Mouse (Mus musculus): ENCODE results near the gene Mecr. TPM values are rescaled to one million over a fixed set of nuclear protein-coding genes. Genes with fewer than 3 reads are reported as not detected.
A peak's percentile ranks its signal among the peaks of the same experiment; 100 is the strongest.

The Mecr gene
- polyA plus RNA-seq, 1 experiment from 2014 or later = 43.3 TPM

GRCm38 (mm10) chr4:131826905-131827304 is 16.4 kb upstream of the Mecr start:
- H3K9ac ChIP-seq (ENCODE audit: low read length) = no peak overlapping the region
- 3% methylated on average over 6 of the region's 6 CpGs for WGBS

GRCm38 (mm10) chr4:131829123-131829522 is 14.1 kb upstream of the Mecr start:
- Histone ChIP-seq H3K4me2 (ENCODE audit: low read depth, severe bottlenecking) (no peak overlapping the region), H3K9me3 (ENCODE audit: control insufficient read depth, low read length) (no peaks in the 10 kb centered on the region), H3K27ac (replicated peaks; ENCODE audit: low read depth, low read length) (no peak overlapping the region), H3K27me3 (ENCODE audit: control insufficient read depth, insufficient read depth, low read length) (no peaks in the 10 kb centered on the region), H3K36me3 (ENCODE audit: control insufficient read depth, insufficient read depth, low read length) (no peaks in the 10 kb centered on the region), H3K4me3 (ENCODE audit: low read depth, low read length) (no peak overlapping the region), H3K9ac (ENCODE audit: low read length) (no peak overlapping the region), H3K4me1 (ENCODE audit: control insufficient read depth, insufficient read depth, low read length) (peaks cover 12% of the 10 kb centered on the region; the same call in 1 of the 2 replicates)
- DNase-seq (ENCODE audit: low spot score) (no peak), ATAC-seq (ENCODE audit: insufficient number of reproducible peaks, low FRiP score, low TSS enrichment, low read depth) (no peak)
- WGBS = 85% methylated on average over 8 of the region's 8 CpGs

More at GRCm38 (mm10) chr4:131826905-131827304, 16.4 kb upstream of the Mecr start:
- H3K9me3 ChIP-seq (ENCODE audit: control insufficient read depth, low read length) = no peaks in the 10 kb centered on the region
- H3K4me3 ChIP-seq (ENCODE audit: low read depth, low read length) = no peak overlapping the region
- H3K36me3 ChIP-seq (ENCODE audit: control insufficient read depth, insufficient read depth, low read length) = no peaks in the 10 kb centered on the region
- DNase-seq (ENCODE audit: low spot score) (peak; percentile 76), ATAC-seq (ENCODE audit: insufficient number of reproducible peaks, low FRiP score, low TSS enrichment, low read depth) (no peak)
- H3K4me1 ChIP-seq (ENCODE audit: control insufficient read depth, insufficient read depth, low read length) = peaks cover 9% of the 10 kb centered on the region; the same call in 1 of the 2 replicates
- no peaks in the 10 kb centered on the region for H3K27me3 ChIP-seq (ENCODE audit: control insufficient read depth, insufficient read depth, low read length)
- no peak overlapping the region for H3K4me2 ChIP-seq (ENCODE audit: low read depth, severe bottlenecking)
- no peak overlapping the region for H3K27ac ChIP-seq (replicated peaks; ENCODE audit: low read depth, low read length)

- Histone ChIP-seq H3K4me2 (ENCODE audit: low read depth, severe bottlenecking) (no peak overlapping the region), H3K9me3 (ENCODE audit: control insufficient read depth, low read length) (no peaks in the 10 kb centered on the region), H3K4me1 (ENCODE audit: control insufficient read depth, insufficient read depth, low read length) (peaks cover 14% of the 10 kb centered on the region), H3K36me3 (ENCODE audit: control insufficient read depth, insufficient read depth, low read length) (no peaks in the 10 kb centered on the region), H3K9ac (ENCODE audit: low read length) (no peak overlapping the region), H3K4me3 (ENCODE audit: low read depth, low read length) (no peak overlapping the region), H3K27ac (replicated peaks; ENCODE audit: low read depth, low read length) (no peak overlapping the region), H3K27me3 (ENCODE audit: control insufficient read depth, insufficient read depth, low read length) (peaks cover 3% of the 10 kb centered on the region; the same call in 1 of the 2 replicates)
- 75% methylated on average over 5 of the region's 5 CpGs for WGBS
- DNase-seq (ENCODE audit: low spot score) = no peak
- no peak for ATAC-seq (ENCODE audit: insufficient number of reproducible peaks, low FRiP score, low TSS enrichment, low read depth)
These were observed 11.7 kb upstream of the Mecr start for GRCm38 (mm10) chr4:131831546-131832045.

- ATAC-seq (ENCODE audit: insufficient number of reproducible peaks, low FRiP score, low TSS enrichment, low read depth) = no peak
- Histone ChIP-seq H3K9me3 (ENCODE audit: control insufficient read depth, low read length) (no peaks in the 10 kb centered on the region), H3K4me3 (ENCODE audit: low read depth, low read length) (no peak overlapping the region), H3K27me3 (ENCODE audit: control insufficient read depth, insufficient read depth, low read length) (peaks cover 3% of the 10 kb centered on the region; the same call in 1 of the 2 replicates), H3K27ac (replicated peaks; ENCODE audit: low read depth, low read length) (no peak overlapping the region), H3K36me3 (ENCODE audit: control insufficient read depth, insufficient read depth, low read length) (no peaks in the 10 kb centered on the region), H3K9ac (ENCODE audit: low read length) (no peak overlapping the region), H3K4me2 (ENCODE audit: low read depth, severe bottlenecking) (no peak overlapping the region), H3K4me1 (ENCODE audit: control insufficient read depth, insufficient read depth, low read length) (peaks cover 13% of the 10 kb centered on the region)
- WGBS = 68% methylated on average over 3 of the region's 3 CpGs
- no peak for DNase-seq (ENCODE audit: low spot score)
These were observed 10.4 kb upstream of the Mecr start for GRCm38 (mm10) chr4:131832759-131833407.

- WGBS = 27% methylated on average over 9 of the region's 9 CpGs
- peaks cover 3% of the 10 kb centered on the region; the same call in 1 of the 2 replicates for H3K27me3 ChIP-seq (ENCODE audit: control insufficient read depth, insufficient read depth, low read length)
- no peak for ATAC-seq (ENCODE audit: insufficient number of reproducible peaks, low FRiP score, low TSS enrichment, low read depth)
- no peak overlapping the region for H3K4me3 ChIP-seq (ENCODE audit: low read depth, low read length)
- no peak overlapping the region for H3K27ac ChIP-seq (replicated peaks; ENCODE audit: low read depth, low read length)
- H3K4me1 ChIP-seq (ENCODE audit: control insufficient read depth, insufficient read depth, low read length) = peaks cover 13% of the 10 kb centered on the region
- H3K36me3 ChIP-seq (ENCODE audit: control insufficient read depth, insufficient read depth, low read length) = no peaks in the 10 kb centered on the region
- no peak overlapping the region for H3K9ac ChIP-seq (ENCODE audit: low read length)
- no peak overlapping the region for H3K4me2 ChIP-seq (ENCODE audit: low read depth, severe bottlenecking)
- H3K9me3 ChIP-seq (ENCODE audit: control insufficient read depth, low read length) = no peaks in the 10 kb centered on the region
- peak; percentile 45 for DNase-seq (ENCODE audit: low spot score)
These were observed 9.2 kb upstream of the Mecr start for GRCm38 (mm10) chr4:131833971-131834609.

GRCm38 (mm10) chr4:131836351-131836881 is 6.9 kb upstream of the Mecr start:
- no peak for ATAC-seq (ENCODE audit: insufficient number of reproducible peaks, low FRiP score, low TSS enrichment, low read depth)
- H3K36me3 ChIP-seq (ENCODE audit: control insufficient read depth, insufficient read depth, low read length) = no peaks in the 10 kb centered on the region
- peaks cover 3% of the 10 kb centered on the region; the same call in 1 of the 2 replicates for H3K27me3 ChIP-seq (ENCODE audit: control insufficient read depth, insufficient read depth, low read length)
- H3K4me3 ChIP-seq (ENCODE audit: low read depth, low read length) = peak overlapping the region; percentile 58
- H3K9ac ChIP-seq (ENCODE audit: low read length) = peak overlapping the region; percentile 82
- WGBS = under 1% methylated on average over 39 of the region's 39 CpGs
- peak overlapping the region; percentile 98 for H3K4me2 ChIP-seq (ENCODE audit: low read depth, severe bottlenecking)
- peak; percentile 70 for DNase-seq (ENCODE audit: low spot score)
- peaks cover 13% of the 10 kb centered on the region for H3K4me1 ChIP-seq (ENCODE audit: control insufficient read depth, insufficient read depth, low read length)
- H3K27ac ChIP-seq (replicated peaks; ENCODE audit: low read depth, low read length) = no peak overlapping the region
- no peaks in the 10 kb centered on the region for H3K9me3 ChIP-seq (ENCODE audit: control insufficient read depth, low read length)

- H3K27me3 ChIP-seq (ENCODE audit: control insufficient read depth, insufficient read depth, low read length) = peaks cover 3% of the 10 kb centered on the region; the same call in 1 of the 2 replicates
- WGBS = under 1% methylated on average over 76 of the region's 76 CpGs
- H3K4me1 ChIP-seq (ENCODE audit: control insufficient read depth, insufficient read depth, low read length) = peaks cover 13% of the 10 kb centered on the region
- no peaks in the 10 kb centered on the region for H3K36me3 ChIP-seq (ENCODE audit: control insufficient read depth, insufficient read depth, low read length)
- ATAC-seq (ENCODE audit: insufficient number of reproducible peaks, low FRiP score, low TSS enrichment, low read depth) = no peak
- H3K9ac ChIP-seq (ENCODE audit: low read length) = peak overlapping the region; percentile 82
- peak overlapping the region; percentile 98 for H3K4me2 ChIP-seq (ENCODE audit: low read depth, severe bottlenecking)
- peak; percentile 69 for DNase-seq (ENCODE audit: low spot score)
- no peak overlapping the region for H3K27ac ChIP-seq (replicated peaks; ENCODE audit: low read depth, low read length)
- peak overlapping the region; percentile 58 for H3K4me3 ChIP-seq (ENCODE audit: low read depth, low read length)
- no peaks in the 10 kb centered on the region for H3K9me3 ChIP-seq (ENCODE audit: control insufficient read depth, low read length)
These were observed 6.3 kb upstream of the Mecr start for GRCm38 (mm10) chr4:131836891-131837491.

GRCm38 (mm10) chr4:131837872-131838524 is 5.3 kb upstream of the Mecr start, which contains the start of gene Ptpru:
Gene Ptpru (minus strand): TSS chr4:131838288.
- Histone ChIP-seq H3K4me3 (ENCODE audit: low read depth, low read length) (peak within 1 kb of the TSS; percentile 58), H3K9ac (ENCODE audit: low read length) (peak within 1 kb of the TSS; percentile 82), H3K4me1 (ENCODE audit: control insufficient read depth, insufficient read depth, low read length) (peaks cover 13% of the 10 kb centered on the region), H3K9me3 (ENCODE audit: control insufficient read depth, low read length) (no peaks in the 10 kb centered on the region), H3K36me3 (ENCODE audit: control insufficient read depth, insufficient read depth, low read length) (no peaks in the 10 kb centered on the region), H3K4me2 (ENCODE audit: low read depth, severe bottlenecking) (peak within 1 kb of the TSS; percentile 98), H3K27me3 (ENCODE audit: control insufficient read depth, insufficient read depth, low read length) (peaks cover 3% of the 10 kb centered on the region; the same call in 1 of the 2 replicates), H3K27ac (replicated peaks; ENCODE audit: low read depth, low read length) (no peak within 1 kb of the TSS)
- DNase-seq (ENCODE audit: low spot score) = peak; percentile 93
- under 1% methylated on average over 70 of the region's 72 CpGs for WGBS
- ATAC-seq (ENCODE audit: insufficient number of reproducible peaks, low FRiP score, low TSS enrichment, low read depth) = peak; percentile 73

All from limb, embryonic 11.5 days (tissue).